8 mouse cellular contexts compared by ENCODE assay signal in genomic region chr2:58458820-58459371, GRCm38 (mm10). TPM values are rescaled to one million over a fixed set of nuclear protein-coding genes. Genes with fewer than 3 reads are reported as not detected.
A peak's percentile ranks its signal among the peaks of the same experiment; 100 is the strongest.
DNase-seq lines count a peak whose midpoint lies in the region; ATAC-seq and TF ChIP-seq lines count a peak whose summit lies in the region.

No protein-coding gene starts in this region.

- ATAC-seq in frontal cortex, adult (ENCODE audit: low TSS enrichment): peak; percentile 91
- ATAC-seq in midbrain, embryonic 13.5 days: 0 out of 2 replicates have a peak, but pooled peaks have one; percentile 24
- ATAC-seq in midbrain, embryonic 14.5 days (ENCODE audit: low FRiP score, low TSS enrichment): no peak

- no peak for TF ChIP-seq POLR2A in bone marrow macrophage, adult 2 months (IDR thresholded peaks at IDR 0.05; ENCODE audit: borderline replicate concordance, low read depth, low read length)

- no peak overlapping the region for H3K27ac ChIP-seq in midbrain, embryonic 13.5 days
- H3K27ac ChIP-seq in midbrain, embryonic 14.5 days (replicated peaks; ENCODE audit: low read depth, low read length): no peak overlapping the region
- H3K27ac ChIP-seq in bone marrow macrophage, adult 2 months (ENCODE audit: insufficient read depth, low read depth, low read length): no peak overlapping the region

- H3K4me3 ChIP-seq in midbrain, embryonic 13.5 days (replicated peaks): no peak overlapping the region
- H3K4me3 ChIP-seq in midbrain, embryonic 14.5 days (replicated peaks; ENCODE audit: low read depth, low read length): no peak overlapping the region
- no peak overlapping the region for H3K4me3 ChIP-seq in bone marrow macrophage, adult 2 months (ENCODE audit: insufficient read depth, low read length)

- H3K36me3 ChIP-seq in midbrain, embryonic 13.5 days: peaks cover 42% of the 10 kb centered on the region
- H3K36me3 ChIP-seq in midbrain, embryonic 14.5 days (ENCODE audit: control insufficient read depth, insufficient read depth, low read length): peaks cover 23% of the 10 kb centered on the region

- H3K4me2 ChIP-seq in midbrain, embryonic 13.5 days (replicated peaks): no peak overlapping the region
- no peak overlapping the region for H3K4me2 ChIP-seq in midbrain, embryonic 14.5 days (ENCODE audit: low read length)

- peak; percentile 51 for TF ChIP-seq CTCF in bone marrow macrophage, adult 2 months (IDR thresholded peaks at IDR 0.05; ENCODE audit: low read depth, low read length)

- H3K9me3 ChIP-seq in midbrain, embryonic 13.5 days: no peaks in the 10 kb centered on the region
- H3K9me3 ChIP-seq in midbrain, embryonic 14.5 days (ENCODE audit: control insufficient read depth, low read length): no peaks in the 10 kb centered on the region

- no peak overlapping the region for H3K9ac ChIP-seq in midbrain, embryonic 13.5 days (replicated peaks)
- H3K9ac ChIP-seq in midbrain, embryonic 14.5 days (replicated peaks; ENCODE audit: low read length): no peak overlapping the region

- H3K4me1 ChIP-seq in midbrain, embryonic 13.5 days (replicated peaks): no peaks in the 10 kb centered on the region
- H3K4me1 ChIP-seq in midbrain, embryonic 14.5 days (ENCODE audit: control insufficient read depth, insufficient read depth, low read length): no peaks in the 10 kb centered on the region
- H3K4me1 ChIP-seq in bone marrow macrophage, adult 2 months (ENCODE audit: control insufficient read depth, insufficient read depth, low read length): no peaks in the 10 kb centered on the region

- no peak for DNase-seq in frontal cortex, postnatal 10 days (ENCODE audit: low spot score in 2 of 2)
- DNase-seq in midbrain, embryonic 14.5 days: no peak
- DNase-seq in kidney, postnatal 25 days: peak; percentile 45 to 46
- peak; percentile 47 for DNase-seq in retina, embryonic 14.5 days (ENCODE audit: low spot score)
- DNase-seq in spleen, adult 12 weeks (ENCODE audit: low spot score): no peak

- WGBS in midbrain, embryonic 13.5 days: 85% methylated on average over 14 of the region's 14 CpGs
- 86% methylated on average over 14 of the region's 14 CpGs for WGBS in midbrain, embryonic 14.5 days

- no peaks in the 10 kb centered on the region for H3K27me3 ChIP-seq in midbrain, embryonic 13.5 days
- H3K27me3 ChIP-seq in midbrain, embryonic 14.5 days (ENCODE audit: control insufficient read depth, insufficient read depth, low read length): no peaks in the 10 kb centered on the region

RNA-seq across cellular contexts. Expression of gene Gm17409, which starts 11.0 kb away (rescaled TPM):
- polyA plus RNA-seq in midbrain, embryonic 13.5 days (2015; fragmentation: Nextera tagmentation; extraction: Ambion mirVana): not detected in 2 replicates
- not detected in 2 replicates for polyA plus RNA-seq in midbrain, embryonic 14.5 days (2014; fragmentation: Nextera tagmentation; extraction: Ambion mirVana)
- not detected in 2 replicates for polyA plus RNA-seq in bone marrow macrophage, adult 2 months (2012; ENCODE audit: insufficient read depth, insufficient read length, missing spikeins)

Comparison
In these comparisons a context has a peak if more than half of its experiments do, and no peak if none do; other contexts are left out.
1. DNase-seq: peak in kidney, postnatal 25 days (2 of 2) and retina, embryonic 14.5 days (single experiment); none in frontal cortex, postnatal 10 days (0 of 2), midbrain, embryonic 14.5 days (single experiment) and spleen, adult 12 weeks (single experiment).